Mouse (Mus musculus): Measurements from ENCODE around the gene Klhl5. TPM values are rescaled to one million over a fixed set of nuclear protein-coding genes. Genes with fewer than 3 reads are reported as not detected.
A peak's percentile ranks its signal among the peaks of the same experiment; 100 is the strongest.

Gene Klhl5
- total RNA-seq (2021): 10 to 100 TPM; 13.9 to 14.3 TPM

DNA sequence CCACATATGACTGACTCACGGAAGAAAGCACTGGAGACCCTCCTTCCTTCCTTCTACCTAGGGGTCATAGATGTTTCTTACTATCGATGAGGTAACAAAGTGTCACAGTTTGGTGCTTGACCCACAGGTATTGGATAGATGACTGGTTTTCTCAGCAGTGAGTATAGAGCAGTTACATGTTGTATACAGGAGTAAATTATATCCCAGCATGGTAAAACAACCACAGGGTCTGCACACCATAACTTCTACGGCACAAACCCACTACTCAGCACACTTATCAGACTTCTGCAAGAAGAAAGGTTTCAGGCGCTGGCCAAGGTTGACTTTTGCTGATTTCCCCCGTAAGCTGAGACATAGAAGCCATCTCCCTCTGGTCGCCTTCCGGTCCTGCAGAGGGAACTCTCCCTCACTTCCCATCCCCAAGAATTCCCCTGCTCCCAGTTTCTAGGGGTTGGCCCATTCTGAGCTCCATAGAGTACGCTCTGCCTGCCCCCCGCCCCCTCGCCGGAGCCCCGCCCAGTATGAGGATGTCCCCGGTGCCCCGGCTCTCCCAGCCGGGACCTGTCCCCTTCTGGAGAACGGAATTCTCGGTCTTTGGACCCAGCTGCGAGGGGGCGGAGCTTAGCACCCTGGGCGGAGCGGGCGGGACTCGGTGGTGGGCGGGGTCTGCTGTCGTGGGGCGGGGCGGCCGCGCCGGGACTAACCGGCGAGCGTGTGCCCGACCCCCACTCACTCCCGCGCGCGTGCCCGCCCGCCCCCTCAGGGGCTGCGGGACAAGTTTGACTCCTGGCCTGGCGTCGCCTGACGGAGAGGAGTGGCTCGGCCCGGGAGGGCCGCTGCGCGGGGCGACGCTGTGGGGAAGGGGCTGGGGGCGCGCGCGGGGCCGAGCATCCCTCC lies at the start of gene Klhl5:
TSS of gene Klhl5 (plus strand) at position 664 of the 897 bp plus-strand sequence.
- DNase-seq (ENCODE audit: low spot score): peak; percentile 78
- intact Hi-C loops (cut with DNase I): loop anchor here (5.0 kb wide), 2 partner anchors 50 to 90 kb away; partner anchors contain the start of gene Wdr19

DNA sequence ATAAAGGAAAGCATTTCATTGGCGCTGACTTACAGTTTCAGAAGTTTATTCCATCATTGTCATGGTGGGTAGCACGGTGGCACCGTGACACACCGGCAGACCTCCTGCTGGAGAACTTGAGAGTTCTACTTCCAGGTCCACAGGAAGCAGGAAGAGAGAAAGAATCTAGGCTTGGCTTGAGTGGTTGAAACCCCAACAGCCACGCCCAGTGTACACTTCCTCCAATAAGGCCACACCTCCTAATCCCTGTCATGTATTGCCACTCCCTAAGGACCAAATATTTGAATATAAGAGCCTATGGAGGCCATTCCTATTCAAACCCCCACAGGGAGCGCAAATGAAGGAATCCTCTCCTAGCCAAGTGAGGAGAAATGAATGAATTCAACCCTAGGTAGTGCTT lies 49.7 kb upstream of the Klhl5 start:
- intact Hi-C loops (cut with DNase I): no loop called here
- DNase-seq (ENCODE audit: low spot score): no peak

DNA sequence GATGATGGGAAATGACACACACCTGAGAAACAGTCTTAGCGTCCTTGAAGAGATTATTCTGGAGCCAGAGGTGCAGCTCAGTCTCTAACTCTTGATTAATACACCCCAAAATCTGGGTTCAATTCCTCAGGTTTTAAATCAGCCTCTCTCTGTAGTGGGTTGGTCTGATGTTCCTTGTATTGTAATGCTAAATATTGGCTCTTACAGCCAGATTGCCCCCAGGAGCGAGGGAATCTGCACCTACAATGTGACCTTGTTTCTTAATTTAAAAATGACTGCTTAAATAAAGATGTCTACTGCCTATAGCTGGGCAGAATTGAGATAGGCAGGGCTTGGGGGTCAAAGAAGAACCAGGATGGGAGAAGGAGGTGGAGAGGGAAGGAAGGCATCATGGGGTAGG lies 47.5 kb upstream of the Klhl5 start:
- intact Hi-C loops (cut with DNase I): no loop called here
- DNase-seq (ENCODE audit: low spot score): no peak

DNA sequence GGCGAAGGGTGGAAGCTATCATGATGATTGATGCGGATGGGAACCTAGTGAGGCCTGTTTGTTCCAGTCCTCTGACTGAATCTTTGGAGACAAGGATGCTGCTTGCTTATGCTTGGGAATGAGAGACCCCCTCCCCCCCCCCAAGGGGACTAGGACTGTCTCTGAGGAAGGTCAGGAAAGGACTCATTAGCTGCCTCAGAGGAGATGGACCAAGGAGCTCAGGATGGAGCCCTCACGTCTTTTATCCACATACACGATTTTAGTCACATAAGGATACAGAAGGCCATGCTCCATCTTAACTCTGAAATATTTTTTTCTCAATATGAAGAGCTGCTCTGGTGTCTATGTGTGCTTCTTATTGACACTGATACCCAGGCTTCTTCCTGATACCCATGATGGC lies 45.1 kb upstream of the Klhl5 start:
- intact Hi-C loops (cut with DNase I): no loop called here
- DNase-seq (ENCODE audit: low spot score): no peak

DNA sequence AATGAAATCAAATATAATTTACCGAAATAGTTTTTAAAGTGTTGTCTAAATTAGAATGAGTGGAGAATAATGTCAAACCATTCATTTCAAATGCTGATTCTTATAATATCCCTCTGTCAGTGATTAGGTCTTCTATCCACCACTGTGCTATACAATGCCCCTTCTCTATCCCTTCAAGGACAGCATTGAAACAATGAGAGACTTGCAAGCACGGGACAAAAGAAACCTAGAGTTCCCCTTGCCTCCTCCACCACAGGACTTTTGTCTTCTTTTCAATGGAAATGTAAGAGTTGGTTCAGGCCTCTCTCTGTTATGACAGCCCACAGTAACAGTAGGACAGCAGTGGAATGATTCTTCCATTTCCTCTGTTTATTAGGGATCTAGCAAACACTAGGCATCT lies 44.1 kb upstream of the Klhl5 start:
- DNase-seq (ENCODE audit: low spot score): no peak
- intact Hi-C loops (cut with DNase I): no loop called here

DNA sequence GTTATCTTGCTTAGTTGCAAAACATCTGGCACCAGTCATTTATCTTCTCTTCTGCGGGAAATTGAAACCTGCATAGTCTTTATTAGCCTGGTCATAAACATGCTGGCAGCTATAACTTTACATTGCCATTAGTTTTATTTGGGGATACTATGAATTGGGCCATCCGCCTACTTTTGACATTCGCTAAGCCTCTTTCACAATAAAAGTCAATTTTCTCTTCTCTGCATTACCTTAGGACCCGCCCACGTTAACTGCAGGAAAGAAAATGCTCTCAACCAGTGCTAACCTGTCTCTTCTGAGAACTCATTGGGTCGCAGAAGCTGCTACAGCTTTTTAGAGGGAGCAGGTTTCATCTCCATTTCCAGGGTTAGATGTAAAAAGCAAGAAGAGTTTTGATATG lies 39.2 kb upstream of the Klhl5 start:
- DNase-seq (ENCODE audit: low spot score): no peak
- intact Hi-C loops (cut with DNase I): no loop called here

DNA sequence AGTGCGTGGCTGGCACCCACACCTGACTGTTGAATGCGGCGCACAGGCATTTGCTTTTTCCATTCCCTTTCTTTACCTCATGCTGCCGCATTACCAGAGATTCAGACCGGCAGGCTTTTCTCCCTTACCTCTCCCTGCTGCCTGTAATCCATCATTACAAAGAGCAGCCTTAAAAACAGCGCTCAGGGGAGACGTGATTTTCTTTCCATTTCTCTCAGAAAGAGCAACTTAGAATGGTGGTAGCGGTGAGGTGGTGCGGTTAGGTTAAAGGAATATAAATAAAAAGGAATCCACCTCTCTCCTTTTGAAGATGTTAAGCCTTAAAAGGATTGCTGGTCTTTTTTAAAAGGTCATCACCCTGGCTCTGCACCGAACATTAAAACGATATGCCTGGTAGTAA lies 37.5 kb upstream of the Klhl5 start:
- intact Hi-C loops (cut with DNase I): no loop called here
- no peak for DNase-seq (ENCODE audit: low spot score)

DNA sequence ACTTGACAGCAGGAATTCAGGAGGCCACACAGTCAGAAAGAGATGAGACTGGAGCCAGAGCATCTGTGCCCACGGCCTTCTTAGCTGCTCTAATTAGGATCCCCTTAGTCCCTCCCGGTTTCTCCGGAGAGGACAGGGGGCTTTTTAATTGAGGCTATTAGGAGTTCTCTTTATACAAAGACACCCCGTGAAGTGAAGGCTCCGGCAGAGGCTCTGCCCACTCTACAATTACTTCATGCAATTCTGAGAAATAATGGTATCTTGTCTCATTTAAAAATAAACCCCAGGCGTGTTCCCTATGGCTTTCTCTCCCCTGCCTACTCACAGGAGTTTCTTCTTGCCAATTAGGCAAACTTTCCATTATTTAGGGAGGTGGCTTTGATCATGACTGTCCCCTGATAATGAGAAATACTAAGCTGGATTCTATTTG lies 35.6 kb upstream of the Klhl5 start:
- no peak for DNase-seq (ENCODE audit: low spot score)
- intact Hi-C loops (cut with DNase I): no loop called here

GRCm38 (mm10) chr5:65073247-65073646 lies 34.1 kb upstream of the Klhl5 start:
- intact Hi-C loops (cut with DNase I): no loop called here
- no peak for DNase-seq (ENCODE audit: low spot score)

- intact Hi-C loops (cut with DNase I): loop anchor here (2.0 to 5.0 kb wide), 3 partner anchors 68 to 138 kb away; no protein-coding TSS in a partner anchor
- DNase-seq (ENCODE audit: low spot score): no peak
Measured at GRCm38 (mm10) chr5:65074693-65075092, 32.6 kb upstream of the Klhl5 start.

GRCm38 (mm10) chr5:65076087-65076486 lies 31.3 kb upstream of the Klhl5 start:
- DNase-seq (ENCODE audit: low spot score): no peak
- intact Hi-C loops (cut with DNase I): loop anchor here (5.0 kb wide), 2 partner anchors 66 to 81 kb away; no protein-coding TSS in a partner anchor

DNA sequence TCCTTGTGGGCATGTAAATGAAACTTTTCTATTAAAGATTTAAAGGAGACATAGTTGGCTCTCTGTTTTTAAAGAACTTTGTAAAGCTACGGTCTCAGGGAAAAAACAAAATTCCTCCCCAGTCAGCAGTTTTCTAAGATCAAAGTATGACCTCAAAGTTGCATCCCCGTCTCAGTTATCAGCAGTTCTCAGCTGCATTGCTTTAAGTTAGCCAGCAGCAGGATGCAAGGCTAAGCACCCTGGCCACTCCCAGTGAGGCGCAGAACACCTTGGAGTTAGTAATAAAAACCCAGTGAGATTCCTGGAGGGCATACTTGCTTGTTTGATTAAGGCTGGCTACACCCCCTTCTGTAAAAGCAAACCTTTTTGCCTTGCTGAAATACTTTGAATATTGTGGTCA lies 30.6 kb upstream of the Klhl5 start:
- intact Hi-C loops (cut with DNase I): loop anchor here (5.0 kb wide), 2 partner anchors 66 to 81 kb away; no protein-coding TSS in a partner anchor
- no peak for DNase-seq (ENCODE audit: low spot score)

DNA sequence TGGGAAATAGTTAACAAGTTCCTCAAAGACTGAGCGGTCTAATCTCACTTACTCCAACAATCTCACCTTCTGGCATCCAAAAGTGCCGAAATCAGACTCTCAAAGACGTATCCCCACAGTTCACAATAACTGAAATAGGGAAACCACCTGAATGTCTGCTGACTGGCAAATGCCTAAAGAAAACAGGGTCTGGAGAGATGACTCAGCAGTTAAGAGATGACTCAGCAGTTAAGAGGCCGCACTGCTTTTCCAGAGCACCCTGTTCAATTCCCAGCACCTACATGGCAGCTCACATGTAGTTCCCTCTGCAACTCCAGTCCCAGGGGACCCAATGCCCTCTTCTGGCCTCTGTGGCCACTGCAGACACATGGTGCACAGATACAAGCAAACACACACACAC lies 29.3 kb upstream of the Klhl5 start:
- intact Hi-C loops (cut with DNase I): loop anchor here (5.0 kb wide), 2 partner anchors 64 to 79 kb away; no protein-coding TSS in a partner anchor
- DNase-seq (ENCODE audit: low spot score): no peak

- intact Hi-C loops (cut with DNase I): loop anchor here (5.0 kb wide), 2 partner anchors 62 to 77 kb away; no protein-coding TSS in a partner anchor
- no peak for DNase-seq (ENCODE audit: low spot score)
Measured at GRCm38 (mm10) chr5:65079881-65080280, 27.5 kb upstream of the Klhl5 start.

- intact Hi-C loops (cut with DNase I): no loop called here
Measured at GRCm38 (mm10) chr5:65081836-65082235, 25.5 kb upstream of the Klhl5 start.

DNA sequence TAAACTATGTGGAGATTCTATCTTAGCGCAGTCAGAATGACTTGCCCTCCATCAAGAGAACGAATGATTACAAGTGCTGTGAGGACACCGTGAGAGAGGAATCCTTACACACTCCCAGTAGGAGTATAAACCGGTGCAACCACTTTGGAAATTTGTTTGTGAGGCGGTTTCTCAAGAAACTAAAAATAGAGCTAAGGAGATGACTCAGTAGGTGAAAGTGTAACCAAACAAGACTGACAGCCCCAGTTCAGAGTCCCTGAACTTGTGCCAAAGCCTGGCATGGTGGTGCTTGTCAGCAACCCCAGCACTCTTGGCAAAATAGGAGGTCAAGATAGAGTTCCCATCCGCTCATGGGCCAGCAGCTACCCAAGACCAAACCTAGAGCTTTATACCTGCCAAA lies 20.8 kb upstream of the Klhl5 start:
- intact Hi-C loops (cut with DNase I): no loop called here

More at GRCm38 (mm10) chr5:65081836-65082235, 25.5 kb upstream of the Klhl5 start:
- no peak for DNase-seq (ENCODE audit: low spot score)

GRCm38 (mm10) chr5:65089707-65090106 lies 17.6 kb upstream of the Klhl5 start:
- DNase-seq (ENCODE audit: low spot score): no peak
- intact Hi-C loops (cut with DNase I): no loop called here

More for the DNA sequence above, 20.8 kb upstream of the Klhl5 start:
- DNase-seq (ENCODE audit: low spot score): peak; percentile 5

GRCm38 (mm10) chr5:65091184-65091858 lies 16.0 kb upstream of the Klhl5 start:
- intact Hi-C loops (cut with DNase I): no loop called here
- no peak for DNase-seq (ENCODE audit: low spot score)

GRCm38 (mm10) chr5:65091921-65092320 lies 15.4 kb upstream of the Klhl5 start, which contains the start of gene Tmem156:
Gene Tmem156, minus strand, starts transcription at chr5:65092132.
- intact Hi-C loops (cut with DNase I): no loop called here
- no peak for DNase-seq (ENCODE audit: low spot score)

GRCm38 (mm10) chr5:65093769-65094168 lies 13.6 kb upstream of the Klhl5 start:
- intact Hi-C loops (cut with DNase I): no loop called here

More at GRCm38 (mm10) chr5:65093769-65094168, 13.6 kb upstream of the Klhl5 start:
- DNase-seq (ENCODE audit: low spot score): no peak
